Mouse (Mus musculus) MEL (cell line): Measurements from ENCODE around the gene Ccdc126. TPM values are rescaled to one million over a fixed set of nuclear protein-coding genes. Genes with fewer than 3 reads are reported as not detected.

ENCODE experiments used
- DNase-seq: peaks from one replicate; pipeline ENCODE4 v3.0.0; 2011; ENCODE audit warnings: low read depth, low spot score
- H3K27ac ChIP-seq: 2 replicates; pipeline ENCODE4 v1.5.1; 2012; ENCODE audit warnings: low read depth, mild to moderate bottlenecking, control low read depth, low read length, moderate library complexity; ENCODE audit not compliant: control insufficient read depth
- H3K27me3 ChIP-seq, 2 experiments: fragments of 150-350 bp in 1 of 2; sonication (generic) in 1 of 2; 2 replicates each; pipeline ENCODE4 v1.6.1; 2012; ENCODE audit warnings: low read length in 2 of 2, mild to moderate bottlenecking in 2 of 2, improper control_type of control experiment in 1 of 2, moderate library complexity in 1 of 2; ENCODE audit not compliant: insufficient read depth in 2 of 2, control insufficient read depth in 1 of 2
- H3K36me3 ChIP-seq, 2 experiments: 2 replicates each; pipeline ENCODE4 v1.6.1; 2012 to 2014; ENCODE audit warnings: low read length in 2 of 2, improper control_type of control experiment in 1 of 2, inconsistent platforms in 1 of 2, mild to moderate bottlenecking in 1 of 2; ENCODE audit not compliant: insufficient read depth in 2 of 2, control insufficient read depth in 1 of 2
- H3K4me1 ChIP-seq, 2 experiments: fragments of 150-350 bp in 1 of 2; sonication (generic) in 1 of 2; 2 replicates each; pipeline ENCODE4 v1.6.1; 2012; ENCODE audit warnings: low read length in 2 of 2, improper control_type of control experiment in 1 of 2, mild to moderate bottlenecking in 1 of 2; ENCODE audit not compliant: insufficient read depth in 2 of 2, control insufficient read depth in 1 of 2
- H3K4me3 ChIP-seq, 2 experiments: fragments of 150-350 bp in 1 of 2; sonication (generic) in 1 of 2; 2 replicates each; pipeline ENCODE4 v1.5.1; 2012; ENCODE audit warnings: low read depth in 2 of 2, low read length in 2 of 2, mild to moderate bottlenecking in 2 of 2, moderate library complexity in 2 of 2, control low read depth in 1 of 2, improper control_type of control experiment in 1 of 2; ENCODE audit not compliant: control insufficient read depth in 1 of 2, insufficient read depth in 1 of 2
- H3K79me2 ChIP-seq: 2 replicates; pipeline ENCODE4 v1.6.1; 2012; ENCODE audit warnings: mild to moderate bottlenecking, low read length, moderate library complexity; ENCODE audit not compliant: control insufficient read depth, poor library complexity, insufficient read depth
- H3K9ac ChIP-seq: 2 replicates; pipeline ENCODE4 v1.6.1; 2012; ENCODE audit warnings: low read depth, mild to moderate bottlenecking, control low read depth, low read length, moderate library complexity; ENCODE audit not compliant: control insufficient read depth, poor library complexity, severe bottlenecking
- H3K9me3 ChIP-seq: fragments of 150-350 bp; sonication (generic); replicated peaks from 2 replicates; pipeline ENCODE4 v1.6.1; 2012; ENCODE audit warnings: mild to moderate bottlenecking, low read length, improper control_type of control experiment, moderate library complexity; ENCODE audit not compliant: insufficient read depth
- BHLHE40 ChIP-seq: IDR thresholded peaks from 2 replicates; pipeline ENCODE4 v1.6.1; 2012; ENCODE audit warnings: low read depth, mild to moderate bottlenecking, inconsistent platforms, low read length, improper control_type of control experiment, borderline replicate concordance
- CHD1 ChIP-seq: IDR thresholded peaks from 2 replicates; pipeline ENCODE4 v1.6.1; 2012; ENCODE audit warnings: low read depth, mild to moderate bottlenecking, inconsistent platforms, low read length, improper control_type of control experiment
- CTCF ChIP-seq, 3 experiments: IDR thresholded peaks in 2 of 3; conservative IDR thresholded peaks in 1 of 3; 2 replicates each; pipeline ENCODE4 v1.5.1; 2011 to 2012; ENCODE audit warnings: low read length in 3 of 3, low read depth in 2 of 3, mild to moderate bottlenecking in 2 of 3, improper control_type of control experiment in 1 of 3, inconsistent platforms in 1 of 3, mixed read lengths in 1 of 3, moderate library complexity in 1 of 3; ENCODE audit not compliant: control insufficient read depth in 1 of 3, insufficient read depth in 1 of 3, poor library complexity in 1 of 3, severe bottlenecking in 1 of 3
- ELF1 ChIP-seq: IDR thresholded peaks from 2 replicates; pipeline ENCODE4 v1.6.1; 2014; ENCODE audit warnings: low read depth, mild to moderate bottlenecking, inconsistent platforms, low read length, improper control_type of control experiment, moderate library complexity
- MEF2A ChIP-seq: IDR thresholded peaks from 2 replicates; pipeline ENCODE4 v1.6.1; 2014; ENCODE audit warnings: low read depth, mild to moderate bottlenecking, inconsistent platforms, low read length, improper control_type of control experiment; ENCODE audit not compliant: poor library complexity, insufficient replicate concordance, severe bottlenecking; ENCODE audit errors: extremely low read depth
- MXI1 ChIP-seq: IDR thresholded peaks from 2 replicates; pipeline ENCODE4 v1.6.1; 2011; ENCODE audit warnings: mild to moderate bottlenecking, low read depth, low read length, improper control_type of control experiment
- MYB ChIP-seq: IDR thresholded peaks from 2 replicates; pipeline ENCODE4 v1.6.1; 2011; ENCODE audit warnings: mild to moderate bottlenecking, low read depth, low read length, improper control_type of control experiment
- NRF1 ChIP-seq: IDR thresholded peaks from 2 replicates; pipeline ENCODE4 v1.6.1; 2014; ENCODE audit warnings: low read depth, mild to moderate bottlenecking, inconsistent platforms, low read length, improper control_type of control experiment, moderate library complexity; ENCODE audit not compliant: poor library complexity, insufficient read depth, severe bottlenecking
- POLR2AphosphoS5 ChIP-seq: IDR thresholded peaks from 2 replicates; pipeline ENCODE4 v1.6.1; 2012; ENCODE audit warnings: low read depth, borderline replicate concordance, mild to moderate bottlenecking, inconsistent platforms, low read length, moderate library complexity, mixed read lengths
- RAD21 ChIP-seq: IDR thresholded peaks from 2 replicates; pipeline ENCODE4 v1.6.1; 2011; ENCODE audit warnings: mild to moderate bottlenecking, low read depth, low read length, improper control_type of control experiment
- SIN3A ChIP-seq: IDR thresholded peaks from 2 replicates; pipeline ENCODE4 v1.6.1; 2012; ENCODE audit warnings: low read length, improper control_type of control experiment, inconsistent platforms
- SMC3 ChIP-seq: IDR thresholded peaks from 2 replicates; pipeline ENCODE4 v1.6.1; 2011; ENCODE audit warnings: low read depth, low read length, improper control_type of control experiment
- TAL1 ChIP-seq: IDR thresholded peaks from 2 replicates; pipeline ENCODE4 v1.6.1; 2012; ENCODE audit warnings: mild to moderate bottlenecking, inconsistent platforms, low read length, moderate library complexity, mixed read lengths
- TBP ChIP-seq: IDR thresholded peaks from 2 replicates; pipeline ENCODE4 v1.8.0; 2011; ENCODE audit warnings: low read depth, low read length, improper control_type of control experiment
- UBTF ChIP-seq: IDR thresholded peaks from 2 replicates; pipeline ENCODE4 v1.6.1; 2012; ENCODE audit warnings: low read depth, mild to moderate bottlenecking, inconsistent platforms, low read length, improper control_type of control experiment, moderate library complexity, borderline replicate concordance; ENCODE audit not compliant: insufficient read depth
- USF1 ChIP-seq: IDR thresholded peaks from 2 replicates; pipeline ENCODE4 v1.6.1; 2014; ENCODE audit warnings: low read depth, mild to moderate bottlenecking, inconsistent platforms, low read length, improper control_type of control experiment, moderate library complexity
- ZC3H11A ChIP-seq: IDR thresholded peaks from 2 replicates; pipeline ENCODE4 v1.6.1; 2012; ENCODE audit warnings: low read depth, mild to moderate bottlenecking, inconsistent platforms, low read length, improper control_type of control experiment
- ZKSCAN1 ChIP-seq: IDR thresholded peaks from 2 replicates; pipeline ENCODE4 v1.6.1; 2012; ENCODE audit warnings: low read depth, mild to moderate bottlenecking, inconsistent platforms, low read length, improper control_type of control experiment, moderate library complexity
- polyA plus RNA-seq, 2 experiments: library from polyadenylated mRNA; stranded (reverse) in 1 of 2; unstranded in 1 of 2; fragments of >175 nt in 1 of 2; fragments of >200 nt in 1 of 2; gene quantifications; 2 replicates each; pipeline versions ENCODE4 v1.2.1 to v1.2.4; 2012; ENCODE audit warnings: low replicate concordance in 2 of 2, low read depth in 1 of 2; ENCODE audit not compliant: insufficient read length in 2 of 2, insufficient read depth in 1 of 2, missing spikeins in 1 of 2
- total RNA-seq: library from RNA; depleted of rRNA; stranded (reverse); fragments of 300-350 nt; gene quantifications from 2 replicates; pipeline ENCODE4 v1.2.3, GENCODE M21; 2012

The Ccdc126 gene
- total and polyA plus RNA-seq, 3 experiments, result 3.8 to 3.9 TPM; not detected in 1

- H3K4me1 ChIP-seq, result no peaks in the 10 kb centered on the region
- H3K9me3 ChIP-seq, result no peaks in the 10 kb centered on the region
- TF ChIP-seq ELF1, result no peak
- TF ChIP-seq SMC3, result no peak
- no peak for TF ChIP-seq MXI1
- no peak for TF ChIP-seq SIN3A
- no peak for TF ChIP-seq USF1
- no peak for TF ChIP-seq POLR2AphosphoS5
- no peak for TF ChIP-seq CTCF (IDR thresholded peaks at IDR 0.05 in 2 of 3, conservative IDR thresholded peaks at IDR 0.05 in 1 of 3; ENCODE audit: control insufficient read depth in 1 of 3, insufficient read depth in 1 of 3, low read depth in 2 of 3, low read length in 3 of 3, poor library complexity in 1 of 3, severe bottlenecking in 1 of 3)
- TF ChIP-seq CHD1, result no peak
- no peak for TF ChIP-seq TBP
- no peak for TF ChIP-seq MYB
- H3K79me2 ChIP-seq, result no peaks in the 10 kb centered on the region
- DNase-seq, result no peak
- H3K27me3 ChIP-seq, result no peaks in the 10 kb centered on the region; a peak in 1 of 4 replicates
- no peak overlapping the region for H3K27ac ChIP-seq
- H3K4me3 ChIP-seq, result no peak overlapping the region
- H3K36me3 ChIP-seq, result no peaks in the 10 kb centered on the region
- no peak overlapping the region for H3K9ac ChIP-seq
Observed at GRCm38 (mm10) chr6:49354613-49355012, 35.5 kb downstream of the Ccdc126 start.

GRCm38 (mm10) chr6:49355171-49355570 lies 36.1 kb downstream of the Ccdc126 start:
- peak; percentile 66 for DNase-seq
- H3K79me2 ChIP-seq, result no peaks in the 10 kb centered on the region
- TF ChIP-seq POLR2AphosphoS5, result no peak
- TF ChIP-seq MEF2A, result no peak
- peak; percentile 65 for TF ChIP-seq SMC3
- TF ChIP-seq ZC3H11A, result peak; percentile 60
- peak; percentile 37 to 71 (median 40) for TF ChIP-seq CTCF (IDR thresholded peaks at IDR 0.05 in 2 of 3, conservative IDR thresholded peaks at IDR 0.05 in 1 of 3; ENCODE audit: control insufficient read depth in 1 of 3, insufficient read depth in 1 of 3, low read depth in 2 of 3, low read length in 3 of 3, poor library complexity in 1 of 3, severe bottlenecking in 1 of 3)
- no peak for TF ChIP-seq BHLHE40
- no peak for TF ChIP-seq ZKSCAN1
- no peak for TF ChIP-seq UBTF
- TF ChIP-seq RAD21, result peak; percentile 78
- no peak for TF ChIP-seq TAL1
- TF ChIP-seq NRF1, result no peak
- TF ChIP-seq MXI1, result no peak
- no peak overlapping the region for H3K4me3 ChIP-seq
- H3K27ac ChIP-seq, result no peak overlapping the region
- no peak overlapping the region for H3K9ac ChIP-seq
- H3K9me3 ChIP-seq, result no peaks in the 10 kb centered on the region
- H3K36me3 ChIP-seq, result no peaks in the 10 kb centered on the region
- no peaks in the 10 kb centered on the region; a peak in 1 of 4 replicates for H3K27me3 ChIP-seq
- no peaks in the 10 kb centered on the region for H3K4me1 ChIP-seq
